Mouse (Mus musculus): Measurements from ENCODE around the gene Reep6. TPM values are rescaled to one million over a fixed set of nuclear protein-coding genes. Genes with fewer than 3 reads are reported as not detected.
"Not testable (repeated sequence)": the region's sequence is repeated elsewhere in the genome, so short reads cannot be mapped to it uniquely, and the experiment has no call there.

Reep6 gene
- polyA plus RNA-seq, 1 experiment from 2014 or later, result 3.2 TPM

GRCm38 (mm10) chr10:80339941-80340750 lies 10.4 kb downstream of the Reep6 start:
- Histone ChIP-seq H3K9ac (no peak overlapping the region), H3K27me3 (peaks cover 61% of the 10 kb centered on the region), H3K36me3 (no peaks in the 10 kb centered on the region), H3K9me3 (replicated peaks) (no peaks in the 10 kb centered on the region), H3K4me2 (replicated peaks) (0 out of 2 replicates have a peak overlapping the region, but pooled peaks have one; percentile 13), H3K4me3 (no peak overlapping the region), H3K4me1 (peaks cover 35% of the 10 kb centered on the region), H3K27ac (no peak overlapping the region)
- no peak for ATAC-seq (ENCODE audit: low FRiP score)
- 22% methylated on average over 19 of the region's 19 CpGs for WGBS

GRCm38 (mm10) chr10:80341026-80341425 lies 11.3 kb downstream of the Reep6 start:
- no peak overlapping the region for H3K4me3 ChIP-seq
- ATAC-seq (ENCODE audit: low FRiP score), result no peak
- H3K4me1 ChIP-seq, result peaks cover 38% of the 10 kb centered on the region
- 13% methylated on average over 21 of the region's 21 CpGs for WGBS
- no peaks in the 10 kb centered on the region for H3K36me3 ChIP-seq
- no peak overlapping the region for H3K27ac ChIP-seq
- H3K27me3 ChIP-seq, result peaks cover 65% of the 10 kb centered on the region
- no peak overlapping the region for H3K4me2 ChIP-seq (replicated peaks)
- H3K9me3 ChIP-seq (replicated peaks), result no peaks in the 10 kb centered on the region
- H3K9ac ChIP-seq, result no peak overlapping the region

- Histone ChIP-seq H3K27me3 (peaks cover 70% of the 10 kb centered on the region), H3K27ac (no peak overlapping the region), H3K4me1 (peaks cover 38% of the 10 kb centered on the region), H3K9ac (no peak overlapping the region), H3K4me2 (replicated peaks) (peak overlapping the region; percentile 54), H3K36me3 (no peaks in the 10 kb centered on the region), H3K4me3 (peak overlapping the region; percentile 33), H3K9me3 (replicated peaks) (no peaks in the 10 kb centered on the region)
- 0 out of 2 replicates have a peak, but pooled peaks have one; percentile 3 for ATAC-seq (ENCODE audit: low FRiP score)
- 2% methylated on average over 44 of the region's 47 CpGs for WGBS
Observed at GRCm38 (mm10) chr10:80341491-80342304, 11.9 kb downstream of the Reep6 start.

GRCm38 (mm10) chr10:80342305-80342748 lies 12.6 kb downstream of the Reep6 start:
- Histone ChIP-seq H3K9ac (peak overlapping the region; percentile 45; the same call in 1 of the 2 replicates), H3K27me3 (peaks cover 75% of the 10 kb centered on the region), H3K36me3 (no peaks in the 10 kb centered on the region), H3K9me3 (replicated peaks) (no peaks in the 10 kb centered on the region), H3K27ac (no peak overlapping the region), H3K4me3 (peak overlapping the region; percentile 33), H3K4me2 (replicated peaks) (peak overlapping the region; percentile 54), H3K4me1 (peaks cover 38% of the 10 kb centered on the region)
- ATAC-seq (ENCODE audit: low FRiP score), result no peak
- WGBS, result 2% methylated on average over 26 of the region's 26 CpGs

- H3K9ac ChIP-seq, result peak overlapping the region; percentile 45; the same call in 1 of the 2 replicates
- ATAC-seq (ENCODE audit: low FRiP score), result peak; percentile 72
- H3K4me1 ChIP-seq, result peaks cover 38% of the 10 kb centered on the region
- WGBS, result under 1% methylated on average over 27 of the region's 33 CpGs
- H3K27ac ChIP-seq, result no peak overlapping the region
- peak overlapping the region; percentile 54 for H3K4me2 ChIP-seq (replicated peaks)
- H3K36me3 ChIP-seq, result no peaks in the 10 kb centered on the region
- H3K27me3 ChIP-seq, result peaks cover 81% of the 10 kb centered on the region
- H3K4me3 ChIP-seq, result peak overlapping the region; percentile 33
- H3K9me3 ChIP-seq (replicated peaks), result no peaks in the 10 kb centered on the region
Observed at GRCm38 (mm10) chr10:80342749-80343424, 13.1 kb downstream of the Reep6 start.

GRCm38 (mm10) chr10:80343425-80343895 lies 13.7 kb downstream of the Reep6 start:
- no peak overlapping the region for H3K27ac ChIP-seq
- H3K27me3 ChIP-seq, result peaks cover 87% of the 10 kb centered on the region
- peak; percentile 15 for ATAC-seq (ENCODE audit: low FRiP score)
- peak overlapping the region; percentile 33 for H3K4me3 ChIP-seq
- no peaks in the 10 kb centered on the region for H3K9me3 ChIP-seq (replicated peaks)
- H3K36me3 ChIP-seq, result no peaks in the 10 kb centered on the region
- peaks cover 43% of the 10 kb centered on the region for H3K4me1 ChIP-seq
- H3K9ac ChIP-seq, result no peak overlapping the region
- H3K4me2 ChIP-seq (replicated peaks), result peak overlapping the region; percentile 54
- WGBS, result 29% methylated on average over 11 of the region's 13 CpGs

- Histone ChIP-seq H3K4me2 (replicated peaks) (no peak overlapping the region), H3K4me1 (peaks cover 50% of the 10 kb centered on the region), H3K4me3 (no peak overlapping the region), H3K27me3 (peaks cover 94% of the 10 kb centered on the region), H3K27ac (no peak overlapping the region), H3K9me3 (replicated peaks) (no peaks in the 10 kb centered on the region), H3K36me3 (no peaks in the 10 kb centered on the region), H3K9ac (no peak overlapping the region)
- no peak for ATAC-seq (ENCODE audit: low FRiP score)
- WGBS, result 43% methylated on average over 9 of the region's 9 CpGs
Observed at GRCm38 (mm10) chr10:80344131-80344661, 14.4 kb downstream of the Reep6 start.

- H3K4me1 ChIP-seq, result peaks cover 49% of the 10 kb centered on the region
- H3K36me3 ChIP-seq, result no peaks in the 10 kb centered on the region
- 0% methylated on average over 10 of the region's 16 CpGs for WGBS
- H3K27ac ChIP-seq, result no peak overlapping the region
- H3K27me3 ChIP-seq, result peaks cover 98% of the 10 kb centered on the region
- H3K9me3 ChIP-seq (replicated peaks), result no peaks in the 10 kb centered on the region
- H3K4me3 ChIP-seq, result no peak overlapping the region
- peak overlapping the region; percentile 1; the same call in 1 of the 2 replicates for H3K4me2 ChIP-seq (replicated peaks)
- H3K9ac ChIP-seq, result no peak overlapping the region
- ATAC-seq (ENCODE audit: low FRiP score), result no peak
Observed at GRCm38 (mm10) chr10:80345122-80345521, 15.4 kb downstream of the Reep6 start.

- H3K9me3 ChIP-seq (replicated peaks); H3K27ac ChIP-seq; ATAC-seq (ENCODE audit: low FRiP score); H3K36me3 ChIP-seq; H3K9ac ChIP-seq; H3K4me3 ChIP-seq; H3K4me2 ChIP-seq (replicated peaks): not testable (repeated sequence)
- 67% methylated on average over 6 of the region's 6 CpGs for WGBS
- H3K27me3 ChIP-seq, result peaks cover 98% of the 10 kb centered on the region
- peaks cover 45% of the 10 kb centered on the region for H3K4me1 ChIP-seq
Observed at GRCm38 (mm10) chr10:80345929-80346328, 16.2 kb downstream of the Reep6 start.

- H3K4me3 ChIP-seq, result no peak overlapping the region
- 13% methylated on average over 17 of the region's 17 CpGs for WGBS
Observed at GRCm38 (mm10) chr10:80347514-80347967, 17.8 kb downstream of the Reep6 start.

GRCm38 (mm10) chr10:80348244-80348781 lies 18.6 kb downstream of the Reep6 start, which contains the start of gene Adamtsl5:
Adamtsl5 (minus strand) TSS chr10:80348412.
- Histone ChIP-seq H3K9ac (peak within 1 kb of the TSS; percentile 6; the same call in 1 of the 2 replicates), H3K4me2 (replicated peaks) (peak within 1 kb of the TSS; percentile 31), H3K4me3 (peak within 1 kb of the TSS; percentile 7), H3K36me3 (no peaks in the 10 kb centered on the region), H3K4me1 (peaks cover 22% of the 10 kb centered on the region), H3K9me3 (replicated peaks) (no peaks in the 10 kb centered on the region), H3K27me3 (peaks cover 98% of the 10 kb centered on the region), H3K27ac (no peak within 1 kb of the TSS)
- under 1% methylated on average over 40 of the region's 42 CpGs for WGBS
- 0 out of 2 replicates have a peak, but pooled peaks have one; percentile 15 for ATAC-seq (ENCODE audit: low FRiP score)

More at GRCm38 (mm10) chr10:80347514-80347967, 17.8 kb downstream of the Reep6 start:
- Histone ChIP-seq H3K9me3 (replicated peaks) (no peaks in the 10 kb centered on the region), H3K4me2 (replicated peaks) (no peak overlapping the region), H3K27me3 (peaks cover 98% of the 10 kb centered on the region), H3K36me3 (no peaks in the 10 kb centered on the region), H3K27ac (no peak overlapping the region), H3K4me1 (peaks cover 30% of the 10 kb centered on the region), H3K9ac (no peak overlapping the region)
- ATAC-seq (ENCODE audit: low FRiP score), result no peak

All from hindbrain, embryonic 12.5 days (tissue).